In the genomic region with DNA sequence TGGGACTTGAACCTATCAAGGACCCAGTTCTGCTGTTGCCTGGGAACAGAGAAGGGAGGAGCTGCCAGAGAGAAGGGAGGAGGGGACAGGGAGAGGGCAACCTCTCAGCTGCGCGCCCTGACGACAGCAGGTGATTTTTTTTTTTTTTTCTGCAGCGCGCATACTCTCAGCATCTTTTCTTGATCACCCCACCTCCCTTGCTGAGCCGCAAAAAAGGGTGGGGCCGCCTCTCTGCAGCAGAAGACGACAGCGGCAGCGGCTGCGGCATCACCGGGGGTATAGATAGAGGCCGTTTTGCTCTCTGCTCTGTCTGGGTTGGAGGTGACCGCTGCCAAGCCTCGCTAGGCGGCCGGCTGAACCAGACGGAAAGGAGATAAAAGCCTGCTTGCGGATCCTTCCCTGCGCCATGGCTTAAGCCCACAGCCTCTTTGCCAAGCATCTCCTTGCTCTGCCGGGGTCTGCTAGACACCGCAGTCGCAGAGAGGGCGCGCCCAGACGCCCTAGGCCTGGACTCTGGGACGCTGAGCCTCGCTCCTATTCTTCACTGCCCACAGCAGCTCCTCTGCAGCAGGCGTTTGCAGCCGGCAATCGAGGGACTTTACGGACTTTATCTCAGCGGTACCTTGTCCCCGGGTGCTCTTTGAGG, we compare ENCODE assay signal across 8 mouse cellular contexts. TPM values are rescaled to one million over a fixed set of nuclear protein-coding genes. Genes with fewer than 3 reads are reported as not detected.
DNase-seq lines count a peak whose midpoint lies in the region; ATAC-seq and TF ChIP-seq lines count a peak whose summit lies in the region.

A gene (plus strand): TSS at position 197 of the 646 bp plus-strand sequence.

- peaks cover 72% of the 10 kb centered on the region for H3K27me3 ChIP-seq in kidney, embryonic 16.5 days (ENCODE audit: insufficient read depth, low read length)
- peaks cover 19% of the 10 kb centered on the region for H3K27me3 ChIP-seq in forebrain, embryonic 12.5 days
- peaks cover 48% of the 10 kb centered on the region for H3K27me3 ChIP-seq in lung, embryonic 14.5 days (ENCODE audit: insufficient read depth, low read length)

- H3K4me3 ChIP-seq in kidney, embryonic 16.5 days (ENCODE audit: low read length), result peak within 1 kb of the TSS; percentile 53
- H3K4me3 ChIP-seq in forebrain, embryonic 12.5 days (replicated peaks), result peak within 1 kb of the TSS; percentile 79
- H3K4me3 ChIP-seq in layer of hippocampus, adult 2 months, result peak within 1 kb of the TSS; percentile 89
- H3K4me3 ChIP-seq in lung, embryonic 14.5 days (ENCODE audit: low read depth, low read length), result peak within 1 kb of the TSS; percentile 45

- peak within 1 kb of the TSS; percentile 81 for H3K4me2 ChIP-seq in kidney, embryonic 16.5 days (replicated peaks; ENCODE audit: low read depth, low read length)
- peak within 1 kb of the TSS; percentile 96 for H3K4me2 ChIP-seq in forebrain, embryonic 12.5 days
- peak within 1 kb of the TSS; percentile 77 for H3K4me2 ChIP-seq in lung, embryonic 14.5 days

- no peaks in the 10 kb centered on the region for H3K36me3 ChIP-seq in kidney, embryonic 16.5 days (ENCODE audit: insufficient read depth, low read length)
- H3K36me3 ChIP-seq in forebrain, embryonic 12.5 days (replicated peaks), result no peaks in the 10 kb centered on the region
- no peaks in the 10 kb centered on the region for H3K36me3 ChIP-seq in lung, embryonic 14.5 days (ENCODE audit: insufficient read depth)

- peak; percentile 44; the same call in 1 of the 2 replicates for TF ChIP-seq POLR2A in brain, embryonic 14.5 days (IDR thresholded peaks at IDR 0.05; ENCODE audit: borderline replicate concordance, extremely low read depth, insufficient read depth, insufficient read length, poor library complexity, severe bottlenecking)

- TF ChIP-seq CTCF in brain, embryonic 14.5 days (IDR thresholded peaks at IDR 0.05; ENCODE audit: borderline replicate concordance, extremely low read depth, insufficient read depth, insufficient read length), result no peak
- TF ChIP-seq CTCF in layer of hippocampus, adult 2 months (conservative IDR thresholded peaks at IDR 0.05), result no peak
- TF ChIP-seq CTCF in lung, embryonic 14.5 days (IDR thresholded peaks at IDR 0.05; ENCODE audit: low read depth), result no peak

- peaks cover 23% of the 10 kb centered on the region for H3K4me1 ChIP-seq in kidney, embryonic 16.5 days (ENCODE audit: insufficient read depth, low read length)
- H3K4me1 ChIP-seq in forebrain, embryonic 12.5 days, result peaks cover 47% of the 10 kb centered on the region
- no peaks in the 10 kb centered on the region for H3K4me1 ChIP-seq in lung, embryonic 14.5 days (ENCODE audit: insufficient read depth)

- H3K9ac ChIP-seq in kidney, embryonic 16.5 days (replicated peaks; ENCODE audit: low read length), result peak within 1 kb of the TSS; percentile 32; the same call in 1 of the 2 replicates
- peak within 1 kb of the TSS; percentile 83 for H3K9ac ChIP-seq in forebrain, embryonic 12.5 days
- 0 out of 2 replicates have a peak within 1 kb of the TSS, but pooled peaks have one; percentile 9 for H3K9ac ChIP-seq in lung, embryonic 14.5 days

- WGBS in kidney, embryonic 16.5 days, result 1% methylated on average over 34 of the region's 34 CpGs
- 1% methylated on average over 34 of the region's 34 CpGs for WGBS in forebrain, embryonic 12.5 days
- WGBS in lung, embryonic 14.5 days, result 1% methylated on average over 34 of the region's 34 CpGs

- no peak within 1 kb of the TSS for H3K27ac ChIP-seq in kidney, embryonic 16.5 days (ENCODE audit: low read length)
- H3K27ac ChIP-seq in forebrain, embryonic 12.5 days, result peak within 1 kb of the TSS; percentile 98
- H3K27ac ChIP-seq in layer of hippocampus, adult 2 months, result peak within 1 kb of the TSS; percentile 96
- no peak within 1 kb of the TSS for H3K27ac ChIP-seq in lung, embryonic 14.5 days (ENCODE audit: low read depth)

- ATAC-seq in kidney, embryonic 16.5 days (ENCODE audit: low FRiP score, low TSS enrichment), result no peak
- ATAC-seq in forebrain, embryonic 12.5 days (ENCODE audit: low FRiP score), result peak; percentile 72
- ATAC-seq in lung, embryonic 14.5 days (ENCODE audit: insufficient read depth), result no peak
- no peak for ATAC-seq in monocyte, adult 5-6 weeks (replicated peaks; ENCODE audit: insufficient number of reproducible peaks, low FRiP score, low TSS enrichment, poor library complexity, severe bottlenecking)

- H3K9me3 ChIP-seq in kidney, embryonic 16.5 days (ENCODE audit: low read length), result no peaks in the 10 kb centered on the region
- no peaks in the 10 kb centered on the region for H3K9me3 ChIP-seq in forebrain, embryonic 12.5 days
- H3K9me3 ChIP-seq in lung, embryonic 14.5 days (ENCODE audit: low read depth, low read length), result no peaks in the 10 kb centered on the region

- DNase-seq in kidney, adult 18-20 months, result no peak
- peak; percentile 97 for DNase-seq in brain, embryonic 14.5 days (ENCODE audit: low read depth)
- DNase-seq in layer of hippocampus, adult 2 months (ENCODE audit: low spot score in 2 of 2), result peak; percentile 68 to 78
- DNase-seq in lung, embryonic 14.5 days, result no peak
- peak; percentile 77 to 79 for DNase-seq in right cerebral cortex, adult 2 months (ENCODE audit: low spot score in 2 of 2)

RNA-seq across cellular contexts. Expression of the gene that starts here (rescaled TPM):
- polyA plus RNA-seq in kidney, embryonic 16.5 days (2015; fragmentation: Nextera tagmentation; extraction: Ambion mirVana), result 1.7 and 2.1 TPM in 2 replicates
- 122 and 188 TPM in 2 replicates for polyA plus RNA-seq in brain, embryonic 14.5 days (2012; rRNA removed)
- 63.5 and 65.1 TPM in 2 replicates for polyA plus RNA-seq in forebrain, embryonic 12.5 days (2016; fragmentation: Nextera tagmentation; extraction: Ambion mirVana)
- 10 to 100 TPM; 96.6 to 98.6 TPM for total RNA-seq in layer of hippocampus, adult 2 months (2021)
- 1.2 and 2.0 TPM in 2 replicates for polyA plus RNA-seq in lung, embryonic 14.5 days (2014; fragmentation: Nextera tagmentation; extraction: Ambion mirVana)
- 0.78 to 1.5 TPM in 2 of 3 replicates, not detected in the other for total RNA-seq in monocyte, adult 5-6 weeks (2017)

Comparison
In these comparisons a context has a peak if more than half of its experiments do, and no peak if none do; other contexts are left out.
1. RNA of the gene that starts here (total RNA-seq): 96.6 to 98.6 TPM in layer of hippocampus, adult 2 months; 0.78 to 1.5 TPM in monocyte, adult 5-6 weeks; every median in the first group is over 10 times any median in the second.
2. RNA of the gene that starts here (polyA plus RNA-seq): 122 to 188 TPM in brain, embryonic 14.5 days and 63.5 to 65.1 TPM in forebrain, embryonic 12.5 days; 1.2 to 2.0 TPM in lung, embryonic 14.5 days and 1.7 to 2.1 TPM in kidney, embryonic 16.5 days; every median in the first group is over 10 times any median in the second.
3. H3K27ac ChIP-seq: peak in forebrain, embryonic 12.5 days (single experiment) and layer of hippocampus, adult 2 months (single experiment); none in kidney, embryonic 16.5 days (single experiment) and lung, embryonic 14.5 days (single experiment).
4. H3K9ac ChIP-seq: peak in every context shown above with its lines; median percentile 83 in forebrain, embryonic 12.5 days; 32 in kidney, embryonic 16.5 days; 9 in lung, embryonic 14.5 days.
5. DNase-seq: peak in brain, embryonic 14.5 days (single experiment), layer of hippocampus, adult 2 months (2 of 2) and right cerebral cortex, adult 2 months (2 of 2); none in kidney, adult 18-20 months (single experiment) and lung, embryonic 14.5 days (single experiment).
6. Peak in every context shown above with its lines, with median percentiles within 50 percentile points of each other: H3K4me2 ChIP-seq and H3K4me3 ChIP-seq.